Mouse (Mus musculus) urinary bladder, adult 2 months (tissue): ENCODE data around the gene Vat1. TPM values are rescaled to one million over a fixed set of nuclear protein-coding genes. Genes with fewer than 3 reads are reported as not detected.
"Not testable (repeated sequence)": the region's sequence is repeated elsewhere in the genome, so short reads cannot be mapped to it uniquely, and the experiment has no call there.

Source experiments
- DNase-seq: peaks from one replicate; pipeline ENCODE4 v3.0.0; 2022; ENCODE audit warnings: low spot score
- polyA plus RNA-seq: library from polyadenylated mRNA; depleted of rRNA; stranded (reverse); fragments of >200 nt; gene quantifications from 2 replicates; pipeline ENCODE4 v1.2.3, GENCODE M21; 2012

Gene Vat1
- polyA plus RNA-seq, 1 experiment: 172 TPM

GRCm38 (mm10) chr11:101466552-101466950 is 521 bp upstream of the Vat1 start:
- not testable (repeated sequence) for DNase-seq

GRCm38 (mm10) chr11:101465101-101465868 is 745 bp downstream of the Vat1 start:
- peak; percentile 63 for DNase-seq

GRCm38 (mm10) chr11:101464211-101465100 is 1.6 kb downstream of the Vat1 start, which contains the start of gene Rnd2:
Gene Rnd2, plus strand, starts transcription at chr11:101464999.
- DNase-seq: peak; percentile 61

- no peak for DNase-seq
Observed at GRCm38 (mm10) chr11:101462583-101463440, 3.2 kb downstream of the Vat1 start.

GRCm38 (mm10) chr11:101462141-101462540 is 3.9 kb downstream of the Vat1 start:
- DNase-seq: no peak

- DNase-seq: no peak
Observed at GRCm38 (mm10) chr11:101460321-101460720, 5.7 kb downstream of the Vat1 start.

- DNase-seq: no peak
Observed at GRCm38 (mm10) chr11:101459716-101460115, 6.3 kb downstream of the Vat1 start.

- no peak for DNase-seq
Observed at GRCm38 (mm10) chr11:101458217-101458616, 7.8 kb downstream of the Vat1 start.

GRCm38 (mm10) chr11:101457631-101458030 is 8.4 kb downstream of the Vat1 start:
- DNase-seq: no peak

GRCm38 (mm10) chr11:101455627-101456026 is 10.4 kb downstream of the Vat1 start:
- DNase-seq: no peak

- DNase-seq: no peak
Observed at GRCm38 (mm10) chr11:101454702-101455101, 11.3 kb downstream of the Vat1 start.

- DNase-seq: no peak
Observed at GRCm38 (mm10) chr11:101452093-101452774, 13.8 kb downstream of the Vat1 start.

- DNase-seq: no peak
Observed at GRCm38 (mm10) chr11:101451536-101451935, 14.5 kb downstream of the Vat1 start.

- DNase-seq: no peak
Observed at GRCm38 (mm10) chr11:101450394-101450793, 15.6 kb downstream of the Vat1 start.

GRCm38 (mm10) chr11:101449596-101449995 is 16.4 kb downstream of the Vat1 start:
- DNase-seq: not testable (repeated sequence)

GRCm38 (mm10) chr11:101448899-101449298 is 17.1 kb downstream of the Vat1 start:
- no peak for DNase-seq

- no peak for DNase-seq
Observed at GRCm38 (mm10) chr11:101448274-101448746, 17.7 kb downstream of the Vat1 start, which contains the start of gene Ifi35. Gene Ifi35, plus strand, starts transcription at chr11:101448407.

- DNase-seq: no peak
Observed at GRCm38 (mm10) chr11:101447786-101448185, 18.2 kb downstream of the Vat1 start.

- DNase-seq: not testable (repeated sequence)
Observed at GRCm38 (mm10) chr11:101446860-101447259, 19.2 kb downstream of the Vat1 start.

GRCm38 (mm10) chr11:101446319-101446718 is 19.7 kb downstream of the Vat1 start:
- DNase-seq: no peak

GRCm38 (mm10) chr11:101442760-101443159 is 23.3 kb downstream of the Vat1 start:
- no peak for DNase-seq
